Mouse (Mus musculus): Measurements from ENCODE around the gene Xrcc1. TPM values are rescaled to one million over a fixed set of nuclear protein-coding genes. Genes with fewer than 3 reads are reported as not detected.

The Xrcc1 gene
- polyA plus RNA-seq, 1 experiment from 2014 or later = 71.7 TPM

- no peak for ATAC-seq (ENCODE audit: insufficient number of reproducible peaks, low FRiP score)
- H3K4me3 ChIP-seq = no peak overlapping the region
- H3K27me3 ChIP-seq (replicated peaks) = no peaks in the 10 kb centered on the region
- 85% methylated on average over 11 of the region's 11 CpGs for WGBS
- no peak overlapping the region for H3K27ac ChIP-seq (ENCODE audit: poor library complexity, severe bottlenecking)
- H3K9me3 ChIP-seq (replicated peaks) = no peaks in the 10 kb centered on the region
- H3K4me1 ChIP-seq (replicated peaks) = no peaks in the 10 kb centered on the region
- no peak overlapping the region for H3K4me2 ChIP-seq
- no peak overlapping the region for H3K9ac ChIP-seq
- peaks cover 84% of the 10 kb centered on the region for H3K36me3 ChIP-seq
Observed at GRCm38 (mm10) chr7:24565627-24566026, 19.5 kb downstream of the Xrcc1 start.

GRCm38 (mm10) chr7:24566206-24566605, 20.1 kb downstream of the Xrcc1 start:
- 94% methylated on average over 9 of the region's 9 CpGs for WGBS
- H3K27ac ChIP-seq (ENCODE audit: poor library complexity, severe bottlenecking) = no peak overlapping the region
- no peaks in the 10 kb centered on the region for H3K4me1 ChIP-seq (replicated peaks)
- H3K9ac ChIP-seq = no peak overlapping the region
- ATAC-seq (ENCODE audit: insufficient number of reproducible peaks, low FRiP score) = no peak
- no peak overlapping the region for H3K4me3 ChIP-seq
- no peaks in the 10 kb centered on the region for H3K9me3 ChIP-seq (replicated peaks)
- H3K36me3 ChIP-seq = peaks cover 84% of the 10 kb centered on the region
- H3K27me3 ChIP-seq (replicated peaks) = no peaks in the 10 kb centered on the region
- H3K4me2 ChIP-seq = no peak overlapping the region

GRCm38 (mm10) chr7:24568512-24568911, 22.4 kb downstream of the Xrcc1 start:
- no peak for ATAC-seq (ENCODE audit: insufficient number of reproducible peaks, low FRiP score)
- no peaks in the 10 kb centered on the region for H3K4me1 ChIP-seq (replicated peaks)
- H3K27me3 ChIP-seq (replicated peaks) = no peaks in the 10 kb centered on the region
- WGBS = 90% methylated on average over 4 of the region's 4 CpGs
- no peak overlapping the region for H3K4me3 ChIP-seq
- H3K36me3 ChIP-seq = peaks cover 83% of the 10 kb centered on the region
- H3K4me2 ChIP-seq = no peak overlapping the region
- no peak overlapping the region for H3K9ac ChIP-seq
- no peaks in the 10 kb centered on the region for H3K9me3 ChIP-seq (replicated peaks)
- H3K27ac ChIP-seq (ENCODE audit: poor library complexity, severe bottlenecking) = no peak overlapping the region

GRCm38 (mm10) chr7:24571071-24571470, 25.0 kb downstream of the Xrcc1 start:
- no peaks in the 10 kb centered on the region for H3K9me3 ChIP-seq (replicated peaks)
- no peak overlapping the region for H3K4me2 ChIP-seq
- peaks cover 71% of the 10 kb centered on the region for H3K36me3 ChIP-seq
- no peaks in the 10 kb centered on the region for H3K27me3 ChIP-seq (replicated peaks)
- no peak overlapping the region for H3K4me3 ChIP-seq
- ATAC-seq (ENCODE audit: insufficient number of reproducible peaks, low FRiP score) = no peak
- WGBS = 87% methylated on average over 4 of the region's 4 CpGs
- no peak overlapping the region for H3K27ac ChIP-seq (ENCODE audit: poor library complexity, severe bottlenecking)
- no peaks in the 10 kb centered on the region for H3K4me1 ChIP-seq (replicated peaks)
- H3K9ac ChIP-seq = no peak overlapping the region

GRCm38 (mm10) chr7:24572455-24572854, 26.4 kb downstream of the Xrcc1 start:
- H3K27me3 ChIP-seq (replicated peaks) = no peaks in the 10 kb centered on the region
- no peak overlapping the region for H3K9ac ChIP-seq
- ATAC-seq (ENCODE audit: insufficient number of reproducible peaks, low FRiP score) = no peak
- H3K4me1 ChIP-seq (replicated peaks) = no peaks in the 10 kb centered on the region
- H3K27ac ChIP-seq (ENCODE audit: poor library complexity, severe bottlenecking) = no peak overlapping the region
- peaks cover 57% of the 10 kb centered on the region for H3K36me3 ChIP-seq
- WGBS = 59% methylated on average over 5 of the region's 5 CpGs
- no peaks in the 10 kb centered on the region for H3K9me3 ChIP-seq (replicated peaks)
- no peak overlapping the region for H3K4me3 ChIP-seq
- no peak overlapping the region for H3K4me2 ChIP-seq

GRCm38 (mm10) chr7:24574224-24574796, 28.2 kb downstream of the Xrcc1 start:
- 55% methylated on average over 12 of the region's 12 CpGs for WGBS
- Histone ChIP-seq H3K27me3 (replicated peaks) (no peaks in the 10 kb centered on the region), H3K4me2 (no peak overlapping the region), H3K27ac (ENCODE audit: poor library complexity, severe bottlenecking) (no peak overlapping the region), H3K36me3 (peaks cover 40% of the 10 kb centered on the region), H3K4me3 (no peak overlapping the region), H3K4me1 (replicated peaks) (no peaks in the 10 kb centered on the region), H3K9ac (no peak overlapping the region), H3K9me3 (replicated peaks) (no peaks in the 10 kb centered on the region)
- no peak for ATAC-seq (ENCODE audit: insufficient number of reproducible peaks, low FRiP score)

- no peaks in the 10 kb centered on the region for H3K9me3 ChIP-seq (replicated peaks)
- no peak overlapping the region for H3K9ac ChIP-seq
- peaks cover 10% of the 10 kb centered on the region for H3K36me3 ChIP-seq
- H3K27me3 ChIP-seq (replicated peaks) = no peaks in the 10 kb centered on the region
- no peak overlapping the region for H3K4me3 ChIP-seq
- no peaks in the 10 kb centered on the region for H3K4me1 ChIP-seq (replicated peaks)
- ATAC-seq (ENCODE audit: insufficient number of reproducible peaks, low FRiP score) = no peak
- WGBS = 92% methylated on average over 10 of the region's 10 CpGs
- no peak overlapping the region for H3K4me2 ChIP-seq
- H3K27ac ChIP-seq (ENCODE audit: poor library complexity, severe bottlenecking) = no peak overlapping the region
Observed at GRCm38 (mm10) chr7:24577811-24578210, 31.7 kb downstream of the Xrcc1 start.

- ATAC-seq (ENCODE audit: insufficient number of reproducible peaks, low FRiP score) = no peak
- H3K4me3 ChIP-seq = no peak overlapping the region
- H3K4me1 ChIP-seq (replicated peaks) = 0 out of 2 replicates have a peak, but pooled peaks cover 9% of the 10 kb centered on the region
- H3K27me3 ChIP-seq (replicated peaks) = peaks cover 45% of the 10 kb centered on the region
- H3K27ac ChIP-seq (ENCODE audit: poor library complexity, severe bottlenecking) = no peak overlapping the region
- no peak overlapping the region for H3K9ac ChIP-seq
- no peak overlapping the region for H3K4me2 ChIP-seq
- 0 out of 2 replicates have a peak, but pooled peaks cover 8% of the 10 kb centered on the region for H3K9me3 ChIP-seq (replicated peaks)
- 89% methylated on average over 6 of the region's 6 CpGs for WGBS
- no peaks in the 10 kb centered on the region for H3K36me3 ChIP-seq
Observed at GRCm38 (mm10) chr7:24584876-24585275, 38.8 kb downstream of the Xrcc1 start.

- H3K4me3 ChIP-seq = no peak overlapping the region
- peak; percentile 64; the same call in 1 of the 2 replicates for ATAC-seq (ENCODE audit: insufficient number of reproducible peaks, low FRiP score)
- 29% methylated on average over 15 of the region's 16 CpGs for WGBS
- 0 out of 2 replicates have a peak, but pooled peaks cover 9% of the 10 kb centered on the region for H3K4me1 ChIP-seq (replicated peaks)
- H3K9ac ChIP-seq = no peak overlapping the region
- no peaks in the 10 kb centered on the region for H3K36me3 ChIP-seq
- H3K27me3 ChIP-seq (replicated peaks) = peaks cover 45% of the 10 kb centered on the region
- no peak overlapping the region for H3K27ac ChIP-seq (ENCODE audit: poor library complexity, severe bottlenecking)
- H3K9me3 ChIP-seq (replicated peaks) = 0 out of 2 replicates have a peak, but pooled peaks cover 8% of the 10 kb centered on the region
- no peak overlapping the region for H3K4me2 ChIP-seq
Observed at GRCm38 (mm10) chr7:24585995-24586394, 39.9 kb downstream of the Xrcc1 start.

GRCm38 (mm10) chr7:24586828-24587227, 40.7 kb downstream of the Xrcc1 start:
- H3K36me3 ChIP-seq = no peaks in the 10 kb centered on the region
- ATAC-seq (ENCODE audit: insufficient number of reproducible peaks, low FRiP score) = peak; percentile 51
- H3K4me1 ChIP-seq (replicated peaks) = 0 out of 2 replicates have a peak, but pooled peaks cover 9% of the 10 kb centered on the region
- 6% methylated on average over 8 of the region's 8 CpGs for WGBS
- H3K4me3 ChIP-seq = peak overlapping the region; percentile 44
- H3K9me3 ChIP-seq (replicated peaks) = 0 out of 2 replicates have a peak, but pooled peaks cover 8% of the 10 kb centered on the region
- peak overlapping the region; percentile 70 for H3K4me2 ChIP-seq
- H3K27me3 ChIP-seq (replicated peaks) = peaks cover 45% of the 10 kb centered on the region
- H3K9ac ChIP-seq = no peak overlapping the region; the same call in 1 of the 2 replicates
- no peak overlapping the region for H3K27ac ChIP-seq (ENCODE audit: poor library complexity, severe bottlenecking)

GRCm38 (mm10) chr7:24587330-24588105, 41.4 kb downstream of the Xrcc1 start, which contains the start of the genes Ethe1 and Zfp575:
Ethe1 (plus strand) TSS chr7:24587543.
Zfp575 (minus strand) TSS chr7:24587641.
- H3K27me3 ChIP-seq (replicated peaks) = peaks cover 45% of the 10 kb centered on the region
- H3K4me1 ChIP-seq (replicated peaks) = 0 out of 2 replicates have a peak, but pooled peaks cover 9% of the 10 kb centered on the region
- H3K9ac ChIP-seq = peak within 1 kb of the TSS; percentile 49
- peak; percentile 33; the same call in 1 of the 2 replicates for ATAC-seq (ENCODE audit: insufficient number of reproducible peaks, low FRiP score)
- H3K27ac ChIP-seq (ENCODE audit: poor library complexity, severe bottlenecking) = no peak within 1 kb of the TSS
- 7% methylated on average over 30 of the region's 30 CpGs for WGBS
- peak within 1 kb of the TSS; percentile 70 for H3K4me2 ChIP-seq
- 0 out of 2 replicates have a peak, but pooled peaks cover 8% of the 10 kb centered on the region for H3K9me3 ChIP-seq (replicated peaks)
- H3K36me3 ChIP-seq = no peaks in the 10 kb centered on the region
- H3K4me3 ChIP-seq = peak within 1 kb of the TSS; percentile 44
